Mouse (Mus musculus): ENCODE results near the gene Yeats4. TPM values are rescaled to one million over a fixed set of nuclear protein-coding genes. Genes with fewer than 3 reads are reported as not detected.

Yeats4 gene
- polyA plus RNA-seq (2016; fragmentation: Nextera tagmentation; extraction: Ambion mirVana): 112 and 114 TPM in 2 replicates

DNA sequence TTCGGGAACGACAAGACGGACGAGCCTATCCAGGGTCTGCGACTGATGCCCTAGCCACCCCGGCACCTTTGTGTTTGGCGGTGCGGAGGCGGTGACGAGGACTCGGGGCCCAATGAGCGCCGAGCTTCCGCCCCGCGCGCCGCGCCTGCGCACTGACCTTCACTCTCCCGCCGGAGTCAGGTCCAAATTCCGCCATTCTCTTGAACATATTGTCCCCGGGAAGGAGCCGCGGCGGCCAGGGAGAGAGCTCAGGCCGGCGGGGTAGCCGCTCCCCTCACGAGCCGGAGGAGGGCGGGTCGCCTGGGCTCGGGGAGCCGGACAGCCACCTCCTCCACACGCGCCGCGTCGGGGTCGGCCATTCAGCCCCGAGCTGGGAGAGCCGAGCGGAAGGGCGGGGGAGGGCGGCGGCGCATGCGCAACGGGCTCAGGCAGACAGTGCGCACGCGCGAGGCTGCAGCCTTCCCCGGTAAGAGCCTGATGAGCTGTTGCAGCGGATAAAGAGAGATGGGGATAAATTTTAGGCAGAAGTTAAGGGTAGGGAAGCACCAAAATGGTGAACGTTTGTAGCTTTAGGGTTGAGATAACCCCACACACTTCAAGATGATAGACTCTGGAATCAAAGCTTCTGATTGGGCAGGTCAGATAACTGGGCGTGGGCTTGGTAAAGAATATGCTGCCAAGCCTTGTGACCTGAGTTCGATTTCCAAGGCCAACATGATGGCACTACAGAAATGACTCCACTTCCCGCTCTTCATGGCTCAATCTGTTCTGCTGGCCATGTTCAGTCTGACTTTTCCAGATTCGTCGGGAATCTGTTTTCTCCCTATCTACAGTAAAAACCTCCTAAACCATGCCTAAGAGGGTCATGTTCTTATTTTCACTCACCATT is at the start of gene Yeats4:
Yeats4 (minus strand) TSS at position 406 of the 889 bp plus-strand sequence.
- DNase-seq (ENCODE audit: low spot score): peak; percentile 96
- peaks cover 36% of the 10 kb centered on the region for H3K36me3 ChIP-seq
- peaks cover 23% of the 10 kb centered on the region for H3K4me1 ChIP-seq (replicated peaks)
- H3K4me3 ChIP-seq: peak within 1 kb of the TSS; percentile 92
- 2% methylated on average over 63 of the region's 63 CpGs for WGBS
- H3K9me3 ChIP-seq: no peaks in the 10 kb centered on the region
- H3K27ac ChIP-seq: peak within 1 kb of the TSS; percentile 100
- H3K27me3 ChIP-seq (ENCODE audit: insufficient read depth, poor library complexity, severe bottlenecking): no peaks in the 10 kb centered on the region

DNA sequence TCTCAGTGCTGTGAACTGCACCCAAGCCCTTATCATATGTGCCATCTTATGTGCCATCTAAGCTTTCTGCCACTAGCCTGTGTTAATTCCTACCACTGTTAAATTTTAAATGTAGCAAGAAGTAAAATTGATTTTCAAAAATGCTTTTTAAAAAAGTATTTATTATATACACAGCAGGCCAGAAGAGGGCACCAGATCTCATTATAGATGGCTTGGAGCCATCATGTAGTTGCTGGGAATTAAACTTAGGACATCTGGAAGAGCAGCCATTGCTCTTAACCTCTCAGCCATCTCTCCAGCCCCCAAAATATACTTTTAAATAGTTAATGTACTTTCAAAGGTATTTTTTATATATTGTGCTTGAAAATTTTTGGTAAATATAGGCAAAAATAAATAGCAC is 47.7 kb upstream of the Yeats4 start:
- Histone ChIP-seq H3K27me3 (ENCODE audit: insufficient read depth, poor library complexity, severe bottlenecking) (no peaks in the 10 kb centered on the region), H3K4me1 (replicated peaks) (no peaks in the 10 kb centered on the region), H3K4me3 (no peak overlapping the region), H3K27ac (no peak overlapping the region), H3K9me3 (no peaks in the 10 kb centered on the region), H3K36me3 (no peaks in the 10 kb centered on the region)
- DNase-seq (ENCODE audit: low spot score): no peak

DNA sequence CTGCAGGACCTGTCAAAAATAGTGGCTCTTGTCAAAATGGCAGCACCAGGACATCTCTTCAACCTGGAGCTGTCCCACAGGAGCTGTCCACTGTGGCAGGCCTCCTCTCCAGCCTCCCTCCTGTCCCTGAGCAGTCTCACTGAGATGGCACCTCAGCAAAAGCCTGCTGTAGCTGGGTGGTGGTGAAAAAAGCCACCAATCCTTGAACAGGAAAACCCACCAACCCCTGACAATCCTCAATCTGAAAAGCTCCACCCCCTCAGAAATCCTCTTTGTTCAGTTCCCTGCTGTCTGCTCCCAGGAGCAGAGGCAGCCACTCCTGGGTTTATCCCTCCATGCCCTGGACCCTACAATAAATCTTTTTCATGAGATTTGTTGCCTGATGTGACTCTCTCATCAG is 35.6 kb upstream of the Yeats4 start:
- Histone ChIP-seq H3K9me3 (peaks cover 16% of the 10 kb centered on the region), H3K4me3 (no peak overlapping the region), H3K36me3 (no peaks in the 10 kb centered on the region), H3K27ac (peak overlapping the region; percentile 74), H3K27me3 (ENCODE audit: insufficient read depth, poor library complexity, severe bottlenecking) (no peaks in the 10 kb centered on the region), H3K4me1 (replicated peaks) (peaks cover 8% of the 10 kb centered on the region; the same call in 1 of the 2 replicates)
- no peak for DNase-seq (ENCODE audit: low spot score)

DNA sequence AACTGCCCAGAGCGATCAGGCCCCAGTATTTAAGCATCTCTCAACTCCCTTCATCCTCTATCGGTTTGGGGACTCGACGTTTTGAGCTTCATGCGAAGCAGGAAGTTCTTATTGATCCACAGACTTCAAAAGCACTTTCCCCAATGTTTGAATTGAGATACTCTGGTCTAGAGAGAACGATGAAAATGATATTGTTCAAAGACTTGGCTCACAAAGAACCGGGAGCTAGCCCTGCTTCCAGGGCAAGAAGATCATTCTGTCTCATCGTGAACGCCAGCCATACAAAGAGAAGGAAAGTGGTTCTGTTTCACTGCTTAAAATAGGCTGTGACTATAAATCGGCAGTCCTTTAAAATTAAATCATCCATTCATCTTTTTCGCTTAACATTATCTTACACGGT is 14.3 kb upstream of the Yeats4 start, which contains the start of gene 9530003J23Rik:
9530003J23Rik (minus strand) TSS at position 101 of the 400 bp plus-strand sequence.
- no peaks in the 10 kb centered on the region for H3K4me1 ChIP-seq (replicated peaks)
- no peak within 1 kb of the TSS for H3K27ac ChIP-seq
- no peak within 1 kb of the TSS for H3K4me3 ChIP-seq
- no peaks in the 10 kb centered on the region for H3K9me3 ChIP-seq
- 90% methylated on average over 12 of the region's 12 CpGs for WGBS
- no peaks in the 10 kb centered on the region for H3K36me3 ChIP-seq
- no peak for DNase-seq (ENCODE audit: low spot score)
- H3K27me3 ChIP-seq (ENCODE audit: insufficient read depth, poor library complexity, severe bottlenecking): no peaks in the 10 kb centered on the region

DNA sequence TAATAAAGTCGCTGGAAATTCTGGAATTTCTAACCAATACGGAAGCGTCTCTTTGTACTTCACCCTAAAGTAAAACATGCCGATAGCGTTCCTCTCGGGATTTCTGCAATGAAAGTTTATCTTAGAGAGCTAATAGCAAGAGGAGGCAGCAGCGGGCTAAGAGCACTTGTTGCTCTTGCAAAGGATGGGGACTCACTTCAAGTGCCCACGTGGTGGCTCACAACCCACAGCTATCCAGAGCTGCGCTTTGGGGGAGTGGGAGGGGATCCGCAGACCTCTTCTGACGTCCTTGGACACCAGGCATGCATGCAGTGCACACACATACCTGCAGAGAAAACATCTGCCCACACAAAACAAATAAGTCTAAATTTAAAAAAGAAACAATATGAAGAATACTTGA is 11.6 kb upstream of the Yeats4 start:
- no peaks in the 10 kb centered on the region for H3K9me3 ChIP-seq
- no peaks in the 10 kb centered on the region for H3K27me3 ChIP-seq (ENCODE audit: insufficient read depth, poor library complexity, severe bottlenecking)
- DNase-seq (ENCODE audit: low spot score): no peak
- no peaks in the 10 kb centered on the region for H3K36me3 ChIP-seq
- no peaks in the 10 kb centered on the region for H3K4me1 ChIP-seq (replicated peaks)
- WGBS: 65% methylated on average over 11 of the region's 11 CpGs
- H3K4me3 ChIP-seq: no peak overlapping the region
- H3K27ac ChIP-seq: no peak overlapping the region

DNA sequence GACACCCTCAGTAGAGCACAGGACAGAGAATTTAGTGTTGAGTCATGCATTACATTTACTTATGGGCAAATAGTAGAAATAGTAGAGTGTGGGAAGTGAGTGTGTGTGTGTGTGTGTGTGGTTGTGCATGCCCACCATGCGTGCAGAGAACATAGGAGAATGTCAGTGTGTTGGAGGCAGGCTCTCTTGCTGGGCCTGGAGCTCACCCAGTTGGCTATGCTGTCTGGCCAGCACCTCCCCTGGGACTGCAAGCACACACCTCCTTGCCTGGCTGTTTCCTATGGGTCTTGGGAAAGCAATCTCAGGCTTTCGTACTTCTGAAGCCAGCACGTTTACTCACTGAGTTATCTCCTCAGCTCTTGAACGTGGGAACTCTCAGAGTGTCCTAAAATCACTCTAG is 10.5 kb upstream of the Yeats4 start:
- H3K27ac ChIP-seq: no peak overlapping the region
- no peaks in the 10 kb centered on the region for H3K9me3 ChIP-seq
- H3K4me3 ChIP-seq: no peak overlapping the region
- H3K4me1 ChIP-seq (replicated peaks): no peaks in the 10 kb centered on the region
- no peak for DNase-seq (ENCODE audit: low spot score)
- H3K27me3 ChIP-seq (ENCODE audit: insufficient read depth, poor library complexity, severe bottlenecking): no peaks in the 10 kb centered on the region
- 77% methylated on average over 4 of the region's 4 CpGs for WGBS
- H3K36me3 ChIP-seq: no peaks in the 10 kb centered on the region

DNA sequence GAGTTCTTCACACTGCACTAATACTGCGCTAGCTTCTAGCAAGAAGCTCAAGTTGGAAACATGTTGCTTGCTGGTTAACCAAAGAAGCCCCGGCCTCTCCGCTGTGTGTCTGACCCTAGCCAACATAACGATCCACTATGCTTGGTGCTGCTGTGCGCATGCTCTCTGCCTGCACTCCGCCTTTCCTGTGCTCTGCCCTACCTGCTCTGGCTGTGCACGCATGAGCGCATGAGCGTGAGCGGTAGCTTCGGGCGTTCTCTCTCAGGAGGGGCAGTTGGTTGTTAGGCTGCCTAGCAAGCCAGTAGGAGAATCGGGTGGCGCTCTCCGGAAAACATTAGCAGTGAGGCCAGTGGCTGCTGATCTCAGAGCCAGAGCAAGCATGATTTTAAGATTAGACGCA is 5.5 kb upstream of the Yeats4 start:
- Histone ChIP-seq H3K36me3 (no peaks in the 10 kb centered on the region), H3K27me3 (ENCODE audit: insufficient read depth, poor library complexity, severe bottlenecking) (no peaks in the 10 kb centered on the region), H3K9me3 (no peaks in the 10 kb centered on the region), H3K4me1 (replicated peaks) (peaks cover 4% of the 10 kb centered on the region; the same call in 1 of the 2 replicates), H3K27ac (no peak overlapping the region), H3K4me3 (no peak overlapping the region)
- WGBS: 70% methylated on average over 16 of the region's 16 CpGs
- DNase-seq (ENCODE audit: low spot score): no peak

DNA sequence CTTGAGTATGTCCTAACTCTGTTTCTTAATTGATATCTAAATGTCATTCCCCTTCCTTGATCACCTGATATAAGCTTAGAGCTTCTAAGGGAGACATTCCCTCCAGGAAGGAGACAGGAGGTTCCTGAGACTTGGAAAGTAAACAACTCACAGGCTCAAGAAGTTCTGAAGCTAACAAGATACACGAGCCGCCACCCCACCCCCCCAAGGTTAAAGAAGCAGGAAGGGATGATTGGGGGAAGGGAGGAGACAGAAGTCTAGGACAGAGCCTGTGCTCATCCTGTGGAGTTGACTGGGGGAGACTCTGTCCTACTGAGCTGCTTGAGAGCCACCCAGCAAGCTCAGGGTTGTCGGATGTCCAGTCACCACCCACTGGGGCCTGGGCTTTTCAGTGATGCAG is 1.7 kb upstream of the Yeats4 start:
- 83% methylated on average over 3 of the region's 3 CpGs for WGBS

DNA sequence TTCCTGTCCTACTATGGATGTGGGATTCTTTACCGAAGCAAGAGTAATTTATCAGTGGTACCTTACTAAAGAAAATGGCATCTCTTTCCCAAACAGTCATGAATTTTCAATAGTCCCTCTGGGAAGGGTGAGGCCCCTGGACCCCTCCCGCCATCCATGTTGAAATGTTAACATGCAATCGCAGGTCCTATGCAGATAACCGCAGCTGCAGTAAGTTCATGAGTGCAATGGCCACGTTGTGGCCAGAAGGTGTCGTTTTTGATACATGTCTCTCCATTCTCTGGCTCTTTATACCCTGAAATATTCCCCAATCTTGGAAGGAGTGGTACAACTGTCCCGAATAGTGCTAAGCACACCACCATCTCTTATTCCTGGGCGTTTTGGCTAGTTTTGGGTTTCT is 787 bp upstream of the Yeats4 start:
- 54% methylated on average over 8 of the region's 8 CpGs for WGBS
- no peaks in the 10 kb centered on the region for H3K27me3 ChIP-seq (ENCODE audit: insufficient read depth, poor library complexity, severe bottlenecking)
- peaks cover 29% of the 10 kb centered on the region for H3K36me3 ChIP-seq
- peak overlapping the region; percentile 100 for H3K27ac ChIP-seq
- H3K4me1 ChIP-seq (replicated peaks): peaks cover 23% of the 10 kb centered on the region
- peak; percentile 23 for DNase-seq (ENCODE audit: low spot score)
- H3K9me3 ChIP-seq: no peaks in the 10 kb centered on the region
- peak overlapping the region; percentile 92 for H3K4me3 ChIP-seq

More for the DNA sequence above, 1.7 kb upstream of the Yeats4 start:
- Histone ChIP-seq H3K4me1 (replicated peaks) (peaks cover 23% of the 10 kb centered on the region), H3K36me3 (peaks cover 20% of the 10 kb centered on the region), H3K9me3 (no peaks in the 10 kb centered on the region), H3K27ac (no peak overlapping the region), H3K27me3 (ENCODE audit: insufficient read depth, poor library complexity, severe bottlenecking) (no peaks in the 10 kb centered on the region), H3K4me3 (no peak overlapping the region)
- DNase-seq (ENCODE audit: low spot score): no peak

DNA sequence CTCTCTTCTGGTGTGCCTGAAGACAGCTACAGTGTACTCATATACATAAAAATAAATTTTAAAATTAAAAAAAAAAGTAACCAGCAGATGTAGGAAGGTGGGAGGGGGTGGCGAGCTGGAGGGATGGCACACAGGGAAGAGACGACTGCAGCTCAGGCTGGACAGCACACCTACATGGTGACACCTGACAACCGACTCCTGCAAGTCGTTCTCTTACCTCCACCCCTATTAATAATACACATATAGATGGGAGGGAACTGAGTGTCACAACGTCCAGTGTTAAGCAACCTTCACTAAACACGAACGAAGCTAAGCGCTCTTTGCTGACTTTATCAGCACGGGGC is 577 bp downstream of the Yeats4 start:
- H3K4me1 ChIP-seq (replicated peaks): peaks cover 23% of the 10 kb centered on the region
- DNase-seq (ENCODE audit: low spot score): no peak
- peak overlapping the region; percentile 92 for H3K4me3 ChIP-seq
- H3K9me3 ChIP-seq: no peaks in the 10 kb centered on the region
- WGBS: under 1% methylated on average over 9 of the region's 9 CpGs
- peaks cover 40% of the 10 kb centered on the region for H3K36me3 ChIP-seq
- peak overlapping the region; percentile 100 for H3K27ac ChIP-seq
- H3K27me3 ChIP-seq (ENCODE audit: insufficient read depth, poor library complexity, severe bottlenecking): no peaks in the 10 kb centered on the region

DNA sequence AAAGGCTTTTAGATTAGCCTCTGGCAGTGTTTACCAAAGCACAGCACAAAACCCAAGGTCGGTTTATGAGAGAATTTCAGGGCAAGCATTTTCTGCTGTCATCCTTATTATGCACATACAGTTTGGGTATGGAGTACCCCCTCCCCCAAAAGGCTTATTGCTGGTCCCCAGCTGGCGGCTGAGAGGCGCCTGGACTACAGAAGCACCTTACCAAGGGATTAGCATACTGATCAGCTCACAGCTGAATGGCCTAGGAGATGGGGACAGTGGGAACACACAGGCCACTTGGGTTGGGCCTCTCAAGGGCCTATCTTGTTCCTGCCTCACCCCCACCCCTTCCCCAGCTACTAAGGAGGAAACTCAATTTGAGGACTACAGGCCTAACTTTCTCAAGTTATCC is 1.5 kb downstream of the Yeats4 start:
- no peak for DNase-seq (ENCODE audit: low spot score)
- H3K27me3 ChIP-seq (ENCODE audit: insufficient read depth, poor library complexity, severe bottlenecking): no peaks in the 10 kb centered on the region
- H3K27ac ChIP-seq: no peak overlapping the region
- 73% methylated on average over 3 of the region's 3 CpGs for WGBS
- H3K4me3 ChIP-seq: peak overlapping the region; percentile 92
- H3K36me3 ChIP-seq: peaks cover 49% of the 10 kb centered on the region
- no peaks in the 10 kb centered on the region for H3K9me3 ChIP-seq
- peaks cover 23% of the 10 kb centered on the region for H3K4me1 ChIP-seq (replicated peaks)

DNA sequence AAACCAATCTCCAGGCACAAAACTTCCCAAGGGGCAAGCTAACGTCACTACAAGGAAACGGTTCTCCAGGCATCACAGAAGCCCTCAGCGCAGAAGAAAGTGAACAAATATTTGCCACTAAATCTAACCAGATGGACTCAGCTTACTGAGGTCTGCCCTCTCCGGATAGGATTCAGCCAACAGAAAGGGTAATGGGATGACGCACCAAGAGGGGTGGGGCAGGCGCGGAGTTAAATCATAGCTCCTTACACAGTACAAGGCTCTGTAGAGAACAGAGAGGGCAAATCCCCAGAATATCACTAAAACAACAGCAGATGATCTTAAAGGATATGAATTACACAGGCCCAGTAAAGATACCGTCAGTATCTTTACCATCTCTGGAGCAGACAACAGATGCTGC is 6.0 kb downstream of the Yeats4 start:
- Histone ChIP-seq H3K9me3 (no peaks in the 10 kb centered on the region), H3K36me3 (peaks cover 89% of the 10 kb centered on the region), H3K4me1 (replicated peaks) (peaks cover 11% of the 10 kb centered on the region), H3K27me3 (ENCODE audit: insufficient read depth, poor library complexity, severe bottlenecking) (no peaks in the 10 kb centered on the region), H3K4me3 (no peak overlapping the region), H3K27ac (no peak overlapping the region)
- no peak for DNase-seq (ENCODE audit: low spot score)
- WGBS: 95% methylated on average over 8 of the region's 8 CpGs

DNA sequence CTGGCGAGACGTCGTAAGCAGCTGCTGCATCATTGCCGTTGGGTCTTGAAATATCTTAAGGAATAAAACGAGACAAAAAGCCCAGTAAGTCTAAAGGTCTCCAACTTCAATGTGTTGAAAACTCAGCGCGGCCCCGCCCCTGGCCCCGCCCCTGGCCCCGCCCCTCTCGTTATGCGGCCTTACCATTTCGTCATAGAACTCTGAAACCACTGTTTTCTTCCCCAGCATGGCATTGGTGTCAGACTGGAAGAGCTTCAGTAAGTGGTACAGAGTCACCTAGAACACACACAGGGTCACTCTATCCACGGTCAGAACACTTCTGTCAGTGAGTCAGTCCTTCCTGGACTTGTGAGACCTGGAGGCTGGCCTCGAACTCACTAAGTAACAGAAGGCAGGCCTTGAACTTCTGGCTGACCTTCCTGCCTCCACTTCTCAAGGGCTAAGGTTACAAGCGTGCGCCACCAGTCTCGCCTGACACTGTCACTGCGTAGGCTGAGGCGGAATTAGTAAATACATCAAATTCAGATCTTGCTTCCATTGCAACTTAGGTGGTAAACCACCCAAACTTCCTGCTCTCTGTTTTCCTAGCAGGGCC is 7.0 kb downstream of the Yeats4 start:
- Histone ChIP-seq H3K4me1 (replicated peaks) (peaks cover under 1% of the 10 kb centered on the region), H3K9me3 (no peaks in the 10 kb centered on the region), H3K36me3 (peaks cover 93% of the 10 kb centered on the region), H3K27ac (no peak overlapping the region), H3K4me3 (no peak overlapping the region), H3K27me3 (ENCODE audit: insufficient read depth, poor library complexity, severe bottlenecking) (no peaks in the 10 kb centered on the region)
- WGBS: 83% methylated on average over 20 of the region's 20 CpGs
- no peak for DNase-seq (ENCODE audit: low spot score)

Measured in hindbrain, embryonic 10.5 days (tissue).